Mouse (Mus musculus): ENCODE data around the gene Bbs9.

GRCm38 (mm10) chr9:22626014-22626413 lies 150.5 kb downstream of the Bbs9 start:
- TF ChIP-seq CTCF (IDR thresholded peaks at IDR 0.05) (no peak), EP300 (IDR thresholded peaks at IDR 0.05) (no peak)
